Mouse (Mus musculus): ENCODE measurements around the gene Prpf19. TPM values are rescaled to one million over a fixed set of nuclear protein-coding genes. Genes with fewer than 3 reads are reported as not detected.
A peak's percentile ranks its signal among the peaks of the same experiment; 100 is the strongest.

Prpf19 gene
- polyA plus RNA-seq, 1 experiment from 2014 or later, result 45.7 TPM

DNA sequence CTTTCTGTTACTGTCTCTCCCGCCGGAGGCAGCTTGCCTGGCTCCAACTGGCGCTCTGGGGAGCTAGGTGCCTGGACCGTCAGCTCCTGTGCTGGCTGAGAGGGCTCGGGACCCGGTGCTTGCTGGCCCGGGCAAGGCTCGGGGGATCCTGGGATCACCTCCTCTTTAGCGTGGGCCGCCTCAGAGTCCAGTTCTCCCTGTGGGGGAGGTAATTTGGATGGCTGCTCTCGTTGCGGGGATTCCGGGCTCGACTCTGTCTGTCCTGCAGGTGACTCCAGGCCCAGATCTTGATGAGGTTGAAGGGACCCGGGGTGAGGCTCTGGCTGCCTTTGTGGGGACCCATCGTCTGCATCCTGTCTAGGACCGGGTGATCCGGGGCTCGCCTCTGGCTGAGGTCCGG is 53.4 kb downstream of the Prpf19 start:
- Histone ChIP-seq H3K9ac (ENCODE audit: low read depth, low read length) (peak overlapping the region; percentile 92), H3K27ac (ENCODE audit: low read depth, low read length) (peak overlapping the region; percentile 32; the same call in 1 of the 2 replicates), H3K36me3 (ENCODE audit: control insufficient read depth, insufficient read depth, low read length) (peaks cover 21% of the 10 kb centered on the region), H3K4me3 (ENCODE audit: low read depth, low read length) (peak overlapping the region; percentile 95), H3K4me2 (peak overlapping the region; percentile 96), H3K9me3 (ENCODE audit: control insufficient read depth, low read length) (no peaks in the 10 kb centered on the region), H3K4me1 (replicated peaks; ENCODE audit: control insufficient read depth, insufficient read depth, low read length) (peaks cover 22% of the 10 kb centered on the region), H3K27me3 (replicated peaks; ENCODE audit: control insufficient read depth, insufficient read depth, low read length) (no peaks in the 10 kb centered on the region)
- ATAC-seq (replicated peaks; ENCODE audit: low FRiP score), result peak; percentile 10; the same call in 1 of the 2 replicates
- WGBS, result under 1% methylated on average over 20 of the region's 20 CpGs
- DNase-seq (ENCODE audit: low spot score), result peak; percentile 44

DNA sequence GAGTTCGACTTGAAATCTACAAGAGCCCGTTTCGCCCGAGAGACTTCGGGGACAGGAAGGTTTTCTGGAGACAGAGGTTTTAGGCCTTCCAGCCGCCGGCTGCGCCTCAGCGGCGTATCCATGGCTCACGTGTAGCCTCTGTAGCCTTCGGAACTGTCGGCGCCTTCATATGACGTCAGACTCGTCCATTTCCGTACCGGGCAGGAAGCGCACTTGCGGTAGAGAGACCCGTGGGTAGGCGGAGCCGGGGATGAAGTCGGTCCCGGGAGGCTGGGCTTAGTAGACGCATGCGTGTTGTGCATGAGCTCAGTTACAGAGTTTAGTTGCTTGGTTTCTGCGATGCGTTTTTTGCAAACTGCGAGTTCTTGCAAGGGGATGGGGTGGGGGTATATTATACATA is 54.1 kb downstream of the Prpf19 start, which contains the start of gene Ccdc86:
Ccdc86 (minus strand) TSS at position 155 of the 400 bp plus-strand sequence.
- H3K4me3 ChIP-seq (ENCODE audit: low read depth, low read length), result peak within 1 kb of the TSS; percentile 95
- DNase-seq (ENCODE audit: low spot score) (peak; percentile 94), ATAC-seq (replicated peaks; ENCODE audit: low FRiP score) (peak; percentile 93)
- peak within 1 kb of the TSS; percentile 64 for H3K27ac ChIP-seq (ENCODE audit: low read depth, low read length)
- H3K9me3 ChIP-seq (ENCODE audit: control insufficient read depth, low read length), result no peaks in the 10 kb centered on the region
- 0% methylated on average over 30 of the region's 30 CpGs for WGBS
- H3K27me3 ChIP-seq (replicated peaks; ENCODE audit: control insufficient read depth, insufficient read depth, low read length), result no peaks in the 10 kb centered on the region
- peaks cover 22% of the 10 kb centered on the region for H3K4me1 ChIP-seq (replicated peaks; ENCODE audit: control insufficient read depth, insufficient read depth, low read length)
- H3K4me2 ChIP-seq, result peak within 1 kb of the TSS; percentile 96
- H3K9ac ChIP-seq (ENCODE audit: low read depth, low read length), result peak within 1 kb of the TSS; percentile 92
- H3K36me3 ChIP-seq (ENCODE audit: control insufficient read depth, insufficient read depth, low read length), result peaks cover 17% of the 10 kb centered on the region

DNA sequence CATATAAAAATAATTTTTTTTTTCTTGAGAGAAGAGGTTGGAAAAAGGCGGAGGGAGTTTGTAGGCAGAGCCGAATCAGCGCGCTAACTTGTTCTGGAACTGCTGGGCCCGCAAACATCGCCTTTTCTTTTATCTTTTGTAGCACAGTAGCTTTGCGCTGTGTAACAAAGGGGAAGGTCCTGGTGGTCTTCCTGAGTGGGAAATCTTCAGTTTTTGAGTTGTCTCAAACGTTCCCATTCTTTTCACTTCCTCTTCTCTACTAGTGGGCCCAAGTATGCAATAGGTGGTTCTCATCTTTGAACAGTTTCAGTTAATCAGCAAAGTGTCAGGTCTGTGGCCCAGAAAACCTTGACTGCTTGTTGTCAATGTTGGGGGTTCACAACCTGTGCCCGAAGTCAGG is 54.5 kb downstream of the Prpf19 start:
- H3K27me3 ChIP-seq (replicated peaks; ENCODE audit: control insufficient read depth, insufficient read depth, low read length), result no peaks in the 10 kb centered on the region
- peak; percentile 4; the same call in 1 of the 2 replicates for ATAC-seq (replicated peaks; ENCODE audit: low FRiP score)
- H3K9ac ChIP-seq (ENCODE audit: low read depth, low read length), result peak overlapping the region; percentile 64

GRCm38 (mm10) chr19:10952021-10952939 is 57.2 kb downstream of the Prpf19 start:
- Histone ChIP-seq H3K36me3 (ENCODE audit: control insufficient read depth, insufficient read depth, low read length) (no peaks in the 10 kb centered on the region), H3K4me2 (no peak overlapping the region), H3K4me1 (replicated peaks; ENCODE audit: control insufficient read depth, insufficient read depth, low read length) (peaks cover 11% of the 10 kb centered on the region), H3K27ac (ENCODE audit: low read depth, low read length) (no peak overlapping the region), H3K9me3 (ENCODE audit: control insufficient read depth, low read length) (no peaks in the 10 kb centered on the region), H3K9ac (ENCODE audit: low read depth, low read length) (no peak overlapping the region), H3K27me3 (replicated peaks; ENCODE audit: control insufficient read depth, insufficient read depth, low read length) (no peaks in the 10 kb centered on the region), H3K4me3 (ENCODE audit: low read depth, low read length) (no peak overlapping the region)
- DNase-seq (ENCODE audit: low spot score) (no peak), ATAC-seq (replicated peaks; ENCODE audit: low FRiP score) (no peak)
- 69% methylated on average over 11 of the region's 11 CpGs for WGBS

More for the DNA sequence above, 54.5 kb downstream of the Prpf19 start:
- Histone ChIP-seq H3K4me2 (peak overlapping the region; percentile 96), H3K9me3 (ENCODE audit: control insufficient read depth, low read length) (no peaks in the 10 kb centered on the region), H3K36me3 (ENCODE audit: control insufficient read depth, insufficient read depth, low read length) (peaks cover 13% of the 10 kb centered on the region), H3K4me1 (replicated peaks; ENCODE audit: control insufficient read depth, insufficient read depth, low read length) (peaks cover 22% of the 10 kb centered on the region), H3K4me3 (ENCODE audit: low read depth, low read length) (peak overlapping the region; percentile 95), H3K27ac (ENCODE audit: low read depth, low read length) (peak overlapping the region; percentile 64)
- WGBS, result 38% methylated on average over 9 of the region's 9 CpGs
- no peak for DNase-seq (ENCODE audit: low spot score)

Other genes with a start within 250 kb of the Prpf19 start
- gene Pga5, start 217.2 kb upstream of the Prpf19 start, polyA plus RNA-seq (2014; fragmentation: Nextera tagmentation; extraction: Ambion mirVana), result not detected in 2 replicates
- gene Vps37c, start 206.5 kb upstream of the Prpf19 start, polyA plus RNA-seq (2014; fragmentation: Nextera tagmentation; extraction: Ambion mirVana), result 23.2 TPM in 2 replicates
- 0.05 TPM in 1 of 2 replicates, not detected in the other for gene Cd5, start 156.2 kb upstream of the Prpf19 start, polyA plus RNA-seq (2014; fragmentation: Nextera tagmentation; extraction: Ambion mirVana)
- not detected in 2 replicates for gene Cd6, start 65.2 kb upstream of the Prpf19 start, polyA plus RNA-seq (2014; fragmentation: Nextera tagmentation; extraction: Ambion mirVana)
- 1.1 and 1.2 TPM in 2 replicates for gene Slc15a3, start 55.5 kb upstream of the Prpf19 start, polyA plus RNA-seq (2014; fragmentation: Nextera tagmentation; extraction: Ambion mirVana)
- 27.2 and 27.7 TPM in 2 replicates for gene Tmem132a, start 25.3 kb upstream of the Prpf19 start, polyA plus RNA-seq (2014; fragmentation: Nextera tagmentation; extraction: Ambion mirVana)
- 42.7 and 45.4 TPM in 2 replicates for gene Tmem109, start 13.2 kb upstream of the Prpf19 start, polyA plus RNA-seq (2014; fragmentation: Nextera tagmentation; extraction: Ambion mirVana)
- gene Zp1, start 25.4 kb downstream of the Prpf19 start, polyA plus RNA-seq (2014; fragmentation: Nextera tagmentation; extraction: Ambion mirVana), result not detected in 2 replicates
- not detected in 2 replicates for gene Ptgdr2, start 41.9 kb downstream of the Prpf19 start, polyA plus RNA-seq (2014; fragmentation: Nextera tagmentation; extraction: Ambion mirVana)
- 46.0 TPM in 2 replicates for gene Ccdc86, start 54.0 kb downstream of the Prpf19 start, polyA plus RNA-seq (2014; fragmentation: Nextera tagmentation; extraction: Ambion mirVana)
- not detected in 2 replicates for gene Ms4a10, start 79.4 kb downstream of the Prpf19 start, polyA plus RNA-seq (2014; fragmentation: Nextera tagmentation; extraction: Ambion mirVana)
- gene Ms4a15, start 98.0 kb downstream of the Prpf19 start, polyA plus RNA-seq (2014; fragmentation: Nextera tagmentation; extraction: Ambion mirVana), result not detected in 2 replicates
- gene Ms4a18, start 122.8 kb downstream of the Prpf19 start, polyA plus RNA-seq (2014; fragmentation: Nextera tagmentation; extraction: Ambion mirVana), result not detected in 2 replicates
- not detected in 2 replicates for gene Ms4a8a, start 185.9 kb downstream of the Prpf19 start, polyA plus RNA-seq (2014; fragmentation: Nextera tagmentation; extraction: Ambion mirVana)
- not detected in 2 replicates for gene 1700017D01Rik, start 235.6 kb downstream of the Prpf19 start, polyA plus RNA-seq (2014; fragmentation: Nextera tagmentation; extraction: Ambion mirVana)